Mouse (Mus musculus) midbrain, embryonic 11.5 days (tissue): ENCODE data around the gene Crim1. TPM values are rescaled to one million over a fixed set of nuclear protein-coding genes. Genes with fewer than 3 reads are reported as not detected.

Source experiments
- ATAC-seq: fragments of 200-750 bp; cut with Nextera tagmentation; 2 replicates; pipeline ENCODE4 v1.8.0; 2017; ENCODE audit warnings: moderate TSS enrichment, moderate library complexity; ENCODE audit not compliant: low FRiP score
- DNase-seq: peaks from one replicate; pipeline ENCODE4 v3.0.0; 2015; ENCODE audit warnings: low spot score; ENCODE audit errors: missing footprints
- H3K27ac ChIP-seq: fragments of 300-500 bp; sonication (generic); 2 replicates; pipeline ENCODE4 v1.5.1; 2014; ENCODE audit warnings: low read depth, low read length
- H3K27me3 ChIP-seq: fragments of 300-500 bp; sonication (generic); 2 replicates; pipeline ENCODE4 v1.6.1; 2014; ENCODE audit warnings: mild to moderate bottlenecking, low read length, moderate library complexity, mixed read lengths; ENCODE audit not compliant: control insufficient read depth, insufficient read depth
- H3K36me3 ChIP-seq: fragments of 300-500 bp; sonication (generic); 2 replicates; pipeline ENCODE4 v1.6.1; 2014; ENCODE audit warnings: mild to moderate bottlenecking, low read length, moderate library complexity, mixed read lengths; ENCODE audit not compliant: control insufficient read depth, insufficient read depth
- H3K4me1 ChIP-seq: fragments of 300-500 bp; sonication (generic); 2 replicates; pipeline ENCODE4 v1.6.1; 2014; ENCODE audit warnings: low read length; ENCODE audit not compliant: control insufficient read depth, insufficient read depth
- H3K4me2 ChIP-seq: fragments of 300-500 bp; sonication (generic); 2 replicates; pipeline ENCODE4 v1.6.1; 2014; ENCODE audit warnings: mild to moderate bottlenecking, moderate library complexity
- H3K4me3 ChIP-seq: fragments of 300-500 bp; sonication (generic); 2 replicates; pipeline ENCODE4 v1.5.1; 2014; ENCODE audit warnings: low read depth, low read length
- H3K9ac ChIP-seq: fragments of 300-500 bp; sonication (generic); 2 replicates; pipeline ENCODE4 v1.6.1; 2014; ENCODE audit warnings: low read length
- H3K9me3 ChIP-seq: fragments of 300-500 bp; sonication (generic); 2 replicates; pipeline ENCODE4 v1.6.1; 2016; ENCODE audit warnings: low read length; ENCODE audit not compliant: control insufficient read depth
- WGBS: fragments of 180-500 bp; shearing (Covaris S2); extraction: QIAGEN DNeasy Blood & Tissue Kit; methylation state at CpG from one replicate; pipeline ENCODE4 v1.1.7; 2014; 5-methylcytosine and 5-hydroxymethylcytosine counted together
- polyA plus RNA-seq: library from polyadenylated mRNA; unstranded; fragments of >200 nt; fragmentation: Nextera tagmentation; extraction: Ambion mirVana; gene quantifications from 2 replicates; pipeline ENCODE4 v1.2.1, GENCODE M21; 2014

Crim1 gene
- polyA plus RNA-seq, 1 experiment from 2014 or later = 4.4 TPM

DNA sequence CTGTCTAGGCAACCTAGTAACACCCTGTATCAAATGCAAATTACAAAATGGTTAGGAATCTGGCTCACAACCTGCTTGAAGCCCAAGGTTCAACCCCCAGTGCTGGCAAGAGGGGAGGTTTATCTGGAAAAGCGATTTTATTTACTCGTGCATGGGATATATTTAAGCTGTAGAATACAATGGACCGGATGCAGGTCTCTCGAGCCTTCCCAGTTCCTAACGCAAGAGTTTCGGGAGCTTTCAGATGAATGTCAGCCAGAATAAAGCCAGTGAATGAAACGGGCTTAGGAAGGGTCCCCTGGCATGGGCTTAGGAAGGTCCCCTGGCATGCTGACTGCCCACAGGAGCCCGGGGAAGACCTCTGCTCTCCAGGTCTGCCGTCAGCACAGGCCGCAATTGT is 206.8 kb downstream of the Crim1 start:
- ATAC-seq = no peak
- H3K27ac ChIP-seq = no peak overlapping the region
- DNase-seq = no peak
- no peak overlapping the region for H3K4me2 ChIP-seq
- no peaks in the 10 kb centered on the region for H3K27me3 ChIP-seq
- no peaks in the 10 kb centered on the region for H3K9me3 ChIP-seq
- no peak overlapping the region for H3K9ac ChIP-seq
- no peaks in the 10 kb centered on the region for H3K36me3 ChIP-seq
- WGBS = 83% methylated on average over 10 of the region's 10 CpGs
- H3K4me1 ChIP-seq = no peaks in the 10 kb centered on the region; the same call in 1 of the 2 replicates
- H3K4me3 ChIP-seq = no peak overlapping the region

DNA sequence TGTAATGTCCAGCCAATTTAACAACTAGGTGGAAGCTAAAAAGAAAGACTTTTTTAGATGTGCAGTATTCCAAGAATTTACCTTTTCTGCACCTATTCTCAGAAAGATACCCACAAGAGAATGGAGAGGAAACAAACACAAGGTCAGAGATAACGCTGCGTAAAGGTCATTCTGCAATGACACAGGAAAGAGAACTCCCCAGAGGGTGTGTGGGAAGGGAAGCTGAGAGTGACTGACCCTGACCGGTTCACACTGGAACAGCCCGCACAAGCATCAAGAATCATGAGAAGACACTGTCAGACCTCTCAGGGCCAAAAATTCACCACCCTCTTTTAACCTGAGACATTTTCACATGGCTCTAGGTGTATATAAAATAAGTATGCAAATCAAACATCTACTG is 207.5 kb downstream of the Crim1 start:
- DNase-seq (no peak), ATAC-seq (no peak)
- Histone ChIP-seq H3K4me3 (no peak overlapping the region), H3K9ac (no peak overlapping the region), H3K4me1 (no peaks in the 10 kb centered on the region; the same call in 1 of the 2 replicates), H3K36me3 (no peaks in the 10 kb centered on the region), H3K27me3 (no peaks in the 10 kb centered on the region), H3K4me2 (no peak overlapping the region), H3K9me3 (no peaks in the 10 kb centered on the region), H3K27ac (no peak overlapping the region)
- WGBS = 87% methylated on average over 4 of the region's 4 CpGs

DNA sequence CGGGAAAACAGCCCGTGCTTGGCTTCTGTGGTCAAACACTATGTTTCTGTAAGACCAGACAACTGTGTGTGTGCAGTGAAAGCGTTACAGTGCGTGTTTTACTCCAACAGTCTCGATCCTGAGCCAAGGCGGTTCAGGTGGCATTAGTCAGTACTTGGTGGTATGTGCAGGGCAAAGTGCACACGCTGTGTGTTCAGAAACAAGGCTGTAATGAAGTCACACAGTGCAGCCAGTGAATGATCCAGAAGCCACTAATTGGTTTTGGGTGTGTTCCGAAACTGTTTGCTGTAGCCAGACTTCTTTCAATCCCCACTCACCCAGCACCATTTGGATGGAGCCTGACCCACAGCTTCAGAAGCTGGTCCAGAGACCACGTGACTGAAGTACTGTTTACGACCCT is 208.3 kb downstream of the Crim1 start:
- WGBS = 84% methylated on average over 10 of the region's 10 CpGs

DNA sequence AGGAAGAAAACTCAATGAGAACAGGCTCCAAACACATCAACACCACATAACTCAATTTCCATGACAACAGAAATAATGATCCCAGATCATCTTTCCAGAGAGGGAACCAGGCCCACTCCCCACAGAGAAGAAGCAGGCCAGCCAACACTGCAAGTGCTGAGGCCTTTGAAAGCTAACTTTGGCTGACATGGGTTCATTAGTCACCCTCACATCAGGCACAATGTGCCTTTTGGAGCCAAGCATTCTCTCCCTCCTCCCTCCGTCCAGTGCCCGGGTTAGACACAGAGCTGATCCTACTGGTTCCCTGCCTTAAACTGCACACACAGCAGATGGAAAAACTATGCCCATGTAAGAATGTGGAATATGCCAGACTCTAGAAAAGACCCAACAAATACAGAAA is 209.9 kb downstream of the Crim1 start:
- no peaks in the 10 kb centered on the region for H3K9me3 ChIP-seq
- H3K4me3 ChIP-seq = no peak overlapping the region
- ATAC-seq (peak; percentile 51; the same call in 1 of the 2 replicates), DNase-seq (no peak)
- WGBS = 25% methylated on average over 2 of the region's 2 CpGs
- H3K4me2 ChIP-seq = no peak overlapping the region
- H3K4me1 ChIP-seq = no peaks in the 10 kb centered on the region; the same call in 1 of the 2 replicates
- no peaks in the 10 kb centered on the region for H3K36me3 ChIP-seq
- H3K27ac ChIP-seq = no peak overlapping the region
- no peak overlapping the region for H3K9ac ChIP-seq
- no peaks in the 10 kb centered on the region for H3K27me3 ChIP-seq

More for the DNA sequence above, 208.3 kb downstream of the Crim1 start:
- Histone ChIP-seq H3K9me3 (no peaks in the 10 kb centered on the region), H3K4me2 (no peak overlapping the region), H3K9ac (no peak overlapping the region), H3K36me3 (no peaks in the 10 kb centered on the region), H3K27ac (no peak overlapping the region), H3K4me3 (no peak overlapping the region), H3K27me3 (no peaks in the 10 kb centered on the region), H3K4me1 (no peaks in the 10 kb centered on the region; the same call in 1 of the 2 replicates)
- ATAC-seq (no peak), DNase-seq (no peak)

DNA sequence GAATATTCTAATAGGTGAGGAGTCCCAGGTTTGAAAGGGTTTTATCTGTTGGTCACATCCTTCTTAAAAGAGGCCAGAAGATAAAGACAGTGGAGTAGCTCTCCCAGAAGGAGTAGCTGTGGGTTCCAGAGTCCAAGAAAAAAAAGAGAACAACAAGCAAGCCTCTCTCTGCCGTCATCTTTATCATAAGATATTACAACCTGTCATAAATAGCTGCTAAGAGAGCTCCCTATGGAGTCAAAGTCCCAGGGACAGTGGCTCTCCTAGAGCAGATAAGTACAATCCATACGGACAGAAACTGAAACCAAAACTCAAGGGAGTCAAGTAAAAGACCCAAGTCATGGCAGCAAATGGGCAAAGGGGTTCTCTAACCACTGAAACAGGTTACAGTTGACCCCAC is 215.2 kb downstream of the Crim1 start:
- ATAC-seq (no peak), DNase-seq (no peak)
- no peak overlapping the region for H3K4me2 ChIP-seq
- H3K27ac ChIP-seq = no peak overlapping the region
- WGBS = 96% methylated on average over 2 of the region's 2 CpGs
- no peaks in the 10 kb centered on the region for H3K36me3 ChIP-seq
- H3K4me1 ChIP-seq = no peaks in the 10 kb centered on the region; the same call in 1 of the 2 replicates
- no peak overlapping the region for H3K4me3 ChIP-seq
- no peaks in the 10 kb centered on the region for H3K27me3 ChIP-seq
- no peaks in the 10 kb centered on the region for H3K9me3 ChIP-seq
- no peak overlapping the region for H3K9ac ChIP-seq

DNA sequence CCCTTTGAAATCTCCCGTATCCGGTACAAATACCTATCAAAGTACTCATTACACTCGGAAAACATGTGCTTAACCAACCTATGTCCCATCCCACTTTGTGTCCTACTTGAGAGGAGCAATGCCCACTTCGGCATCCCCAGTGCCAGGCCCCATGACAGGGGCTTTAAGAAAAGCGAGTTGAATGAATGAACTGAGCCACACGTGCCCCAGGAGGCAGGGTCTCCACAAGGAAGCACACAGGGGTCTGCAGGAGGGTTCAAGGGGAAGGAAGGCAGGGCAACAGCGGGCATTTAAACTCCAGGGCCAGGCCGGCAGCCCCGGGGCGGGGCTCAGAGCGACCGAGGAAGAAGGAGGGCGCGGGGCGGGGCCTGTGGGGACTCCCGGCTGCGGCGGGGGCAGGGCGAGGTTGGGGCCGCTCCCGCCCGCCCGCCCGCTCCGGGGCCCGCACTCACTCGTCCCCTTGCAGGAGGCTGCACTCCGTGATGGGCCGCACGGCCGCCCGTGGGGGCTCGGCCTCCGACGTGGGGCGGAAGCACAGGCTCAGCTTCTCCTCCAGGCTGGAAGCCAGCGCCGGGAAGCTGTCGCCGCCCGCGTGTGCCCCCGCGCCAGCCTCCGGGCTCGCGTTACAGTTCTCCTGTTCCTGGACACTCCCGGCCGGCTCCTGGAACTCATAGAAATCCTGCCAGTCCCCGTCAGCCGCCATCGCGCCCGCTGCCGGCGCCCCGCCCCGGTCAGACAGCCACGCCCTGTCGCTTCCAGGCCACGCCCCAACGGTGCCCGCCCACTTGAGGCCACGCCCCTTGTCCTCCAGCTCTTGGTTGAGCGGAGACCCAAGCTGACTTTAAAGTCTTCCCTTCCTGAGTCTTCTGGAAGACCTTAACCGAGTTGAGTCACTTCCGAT is 217.6 kb downstream of the Crim1 start, which contains the start of gene Fez2:
Gene Fez2 (minus strand): TSS at position 772 of the 901 bp plus-strand sequence.
- Histone ChIP-seq H3K36me3 (no peaks in the 10 kb centered on the region), H3K4me1 (no peaks in the 10 kb centered on the region), H3K27me3 (no peaks in the 10 kb centered on the region), H3K9ac (peak within 1 kb of the TSS; percentile 85), H3K9me3 (no peaks in the 10 kb centered on the region), H3K4me2 (peak within 1 kb of the TSS; percentile 57), H3K4me3 (peak within 1 kb of the TSS; percentile 89), H3K27ac (peak within 1 kb of the TSS; percentile 84)
- DNase-seq = peak; percentile 99
- ATAC-seq = peak; percentile 97
- 1% methylated on average over 58 of the region's 67 CpGs for WGBS

DNA sequence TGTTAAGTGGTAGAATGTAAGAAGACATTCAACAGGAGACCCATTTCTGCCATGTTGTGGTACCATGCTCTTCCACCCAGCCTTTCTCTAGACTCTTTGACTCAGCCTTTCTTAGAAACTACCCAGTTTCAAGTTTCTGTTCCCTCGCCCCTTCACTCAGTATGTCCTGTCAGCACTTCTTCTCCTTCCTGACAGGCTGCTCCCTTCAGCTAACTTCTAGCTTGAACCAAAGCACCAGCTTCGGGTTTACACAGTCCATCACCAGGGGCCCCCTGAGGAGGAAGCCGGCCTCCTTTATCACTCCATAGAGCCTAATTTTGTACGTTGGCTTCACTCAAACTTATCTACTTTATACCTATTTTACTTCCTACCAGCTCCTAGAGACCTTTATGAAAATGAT is 219.2 kb downstream of the Crim1 start:
- Histone ChIP-seq H3K9me3 (no peaks in the 10 kb centered on the region), H3K4me3 (no peak overlapping the region), H3K9ac (no peak overlapping the region), H3K4me1 (no peaks in the 10 kb centered on the region), H3K27me3 (no peaks in the 10 kb centered on the region), H3K27ac (no peak overlapping the region), H3K4me2 (no peak overlapping the region), H3K36me3 (no peaks in the 10 kb centered on the region)
- no peak for DNase-seq
- WGBS = 79% methylated on average over 4 of the region's 4 CpGs
- ATAC-seq = no peak

DNA sequence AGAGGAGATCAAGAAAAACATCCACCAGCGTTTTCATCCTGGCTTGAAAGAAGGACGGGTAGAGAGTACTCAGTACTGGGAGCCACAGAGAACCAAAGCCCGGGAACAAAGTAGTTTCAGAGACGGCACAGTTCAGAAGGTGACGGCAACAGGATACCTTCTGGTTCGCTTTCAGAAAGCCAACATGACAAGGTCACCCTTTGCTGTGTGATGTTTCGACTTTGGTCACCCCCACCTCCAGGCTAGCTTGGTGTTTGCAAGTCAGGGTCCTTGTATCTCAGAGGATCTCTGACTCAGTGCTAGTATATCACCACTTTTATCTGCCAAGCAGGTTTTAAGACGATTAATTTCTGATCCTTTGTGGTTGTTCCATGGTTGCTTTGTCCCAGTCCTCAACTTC is 225.0 kb downstream of the Crim1 start:
- Histone ChIP-seq H3K4me3 (no peak overlapping the region), H3K4me1 (no peaks in the 10 kb centered on the region), H3K27ac (no peak overlapping the region), H3K27me3 (no peaks in the 10 kb centered on the region), H3K4me2 (no peak overlapping the region), H3K36me3 (no peaks in the 10 kb centered on the region), H3K9ac (no peak overlapping the region), H3K9me3 (no peaks in the 10 kb centered on the region)
- DNase-seq = no peak
- no peak for ATAC-seq
- WGBS = 82% methylated on average over 8 of the region's 8 CpGs
